Mouse (Mus musculus) ovary, adult 18-20 months (tissue): ENCODE results near the gene Gm21778.
"Not testable (repeated sequence)": the region's sequence is repeated elsewhere in the genome, so short reads cannot be mapped to it uniquely, and the experiment has no call there.

Experiments used
- DNase-seq: peaks from one replicate; pipeline ENCODE4 v3.0.0; 2022; ENCODE audit warnings: low spot score, mixed read lengths

The Gm21778 gene

GRCm38 (mm10) chrY:5942160-5942559, at the start of gene Gm21778:
Gm21778 (plus strand) TSS chrY:5942460.
- DNase-seq: not testable (repeated sequence)
